Mouse (Mus musculus) neutrophil, adult 65 days (primary cell): Measurements from ENCODE around the gene Dhrs2. TPM values are rescaled to one million over a fixed set of nuclear protein-coding genes. Genes with fewer than 3 reads are reported as not detected.

Experiments
- total RNA-seq: library from RNA; stranded (reverse); gene quantifications from 2 replicates; pipeline ENCODE4 v1.2.4, GENCODE M21; 2023

Dhrs2 gene
- total RNA-seq, result not detected in 2 replicates

GRCm38 (mm10) chr14:55221707-55222106, at the start of gene Dhrs2:
Gene Dhrs2, plus strand, starts transcription at chr14:55222007.

Other genes starting within 250 kb of the Dhrs2 start
- gene Gm17428, start 245.1 kb upstream of the Dhrs2 start, total RNA-seq, result not detected in 2 replicates
- not detected in 2 replicates for gene Myh7, start 227.4 kb upstream of the Dhrs2 start, total RNA-seq
- 56.7 and 62.3 TPM in 2 replicates for gene Ngdn, start 206.6 kb upstream of the Dhrs2 start, total RNA-seq
- 1.1 and 1.4 TPM in 2 replicates for gene Zfhx2, start 129.7 kb upstream of the Dhrs2 start, total RNA-seq
- gene Thtpa, start 127.2 kb upstream of the Dhrs2 start, total RNA-seq, result 2.2 and 2.6 TPM in 2 replicates
- 39.9 and 41.1 TPM in 2 replicates for gene Ap1g2, start 115.4 kb upstream of the Dhrs2 start, total RNA-seq
- gene Jph4, start 105.1 kb upstream of the Dhrs2 start, total RNA-seq, result not detected in 2 replicates